Mouse (Mus musculus) cerebellum, adult 8-10 months (tissue): ENCODE data around the gene Cntn4.

Experiments used
- DNase-seq: peaks from one replicate; pipeline ENCODE4 v3.0.0; 2022

The Cntn4 gene

GRCm38 (mm10) chr6:106675581-106675980 is 998.1 kb downstream of the Cntn4 start:
- DNase-seq = no peak

GRCm38 (mm10) chr6:106701931-106702330 is 1024.5 kb downstream of the Cntn4 start:
- DNase-seq = no peak

- no peak for DNase-seq
Measured at GRCm38 (mm10) chr6:106705506-106706035, 1028.1 kb downstream of the Cntn4 start.

DNA sequence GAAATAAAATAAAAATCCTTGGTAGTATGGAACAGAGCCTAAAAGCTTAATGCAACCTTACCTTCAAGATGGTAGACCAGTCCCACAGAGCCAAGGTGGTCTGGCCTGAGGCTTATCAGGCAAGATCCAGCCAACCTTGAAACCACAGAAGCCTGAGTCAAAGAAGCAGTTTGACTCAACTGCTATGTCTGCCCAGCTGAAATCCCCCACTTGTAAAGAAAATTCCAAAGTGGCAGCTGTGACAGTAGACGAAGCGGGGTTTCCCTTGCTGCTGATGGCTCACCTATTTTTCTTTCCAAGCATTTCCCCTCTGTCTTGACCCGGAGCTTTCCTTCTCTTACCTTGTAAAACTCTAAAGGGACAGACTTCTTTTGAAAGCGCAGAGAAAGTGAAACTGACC is 1048.2 kb downstream of the Cntn4 start:
- no peak for DNase-seq

- no peak for DNase-seq
Measured at GRCm38 (mm10) chr6:106726078-106726477, 1048.6 kb downstream of the Cntn4 start.

DNA sequence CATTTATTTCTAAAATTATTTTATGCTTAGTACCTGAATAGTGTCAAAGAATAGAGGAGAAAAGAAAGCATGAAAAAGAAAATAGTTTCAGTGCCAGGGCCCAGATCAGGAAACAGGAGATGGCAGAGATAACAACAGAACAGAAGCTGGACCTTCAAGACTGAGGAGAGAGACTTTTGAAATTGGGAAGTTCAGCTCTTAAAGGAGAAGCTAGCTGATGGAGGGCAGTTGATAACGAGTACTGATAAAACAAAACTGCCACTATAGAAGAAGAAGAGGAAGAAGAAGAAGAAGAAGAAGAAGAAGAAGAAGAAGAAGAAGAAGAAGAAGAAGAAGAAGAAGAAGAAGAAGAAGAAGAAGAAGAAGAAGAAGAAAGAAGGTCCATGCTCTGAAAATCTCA is 1050.2 kb downstream of the Cntn4 start:
- no peak for DNase-seq

- no peak for DNase-seq
Measured at GRCm38 (mm10) chr6:106729682-106730314, 1052.3 kb downstream of the Cntn4 start.

DNA sequence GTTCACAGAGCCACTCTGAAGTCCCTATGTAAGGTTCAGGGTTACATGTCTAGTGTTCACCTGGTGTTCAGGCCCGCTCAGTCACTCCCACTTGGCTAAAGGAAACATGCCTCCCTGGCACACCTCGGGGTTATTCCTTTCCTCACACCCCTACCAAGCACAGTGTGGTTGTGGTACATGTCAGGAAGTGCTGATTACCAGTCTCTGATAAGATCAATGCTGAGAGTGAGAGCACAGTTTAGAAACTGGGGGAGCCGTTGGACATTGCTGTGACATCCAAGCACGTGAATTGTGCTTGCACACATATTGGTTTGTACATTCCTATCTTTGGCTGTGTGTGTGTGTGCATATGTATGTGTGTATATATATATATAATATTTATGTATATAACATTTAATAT is 1055.1 kb downstream of the Cntn4 start:
- no peak for DNase-seq

GRCm38 (mm10) chr6:106738229-106738628 is 1060.8 kb downstream of the Cntn4 start:
- DNase-seq = no peak

- no peak for DNase-seq
Measured at GRCm38 (mm10) chr6:106740244-106740825, 1062.9 kb downstream of the Cntn4 start.

DNA sequence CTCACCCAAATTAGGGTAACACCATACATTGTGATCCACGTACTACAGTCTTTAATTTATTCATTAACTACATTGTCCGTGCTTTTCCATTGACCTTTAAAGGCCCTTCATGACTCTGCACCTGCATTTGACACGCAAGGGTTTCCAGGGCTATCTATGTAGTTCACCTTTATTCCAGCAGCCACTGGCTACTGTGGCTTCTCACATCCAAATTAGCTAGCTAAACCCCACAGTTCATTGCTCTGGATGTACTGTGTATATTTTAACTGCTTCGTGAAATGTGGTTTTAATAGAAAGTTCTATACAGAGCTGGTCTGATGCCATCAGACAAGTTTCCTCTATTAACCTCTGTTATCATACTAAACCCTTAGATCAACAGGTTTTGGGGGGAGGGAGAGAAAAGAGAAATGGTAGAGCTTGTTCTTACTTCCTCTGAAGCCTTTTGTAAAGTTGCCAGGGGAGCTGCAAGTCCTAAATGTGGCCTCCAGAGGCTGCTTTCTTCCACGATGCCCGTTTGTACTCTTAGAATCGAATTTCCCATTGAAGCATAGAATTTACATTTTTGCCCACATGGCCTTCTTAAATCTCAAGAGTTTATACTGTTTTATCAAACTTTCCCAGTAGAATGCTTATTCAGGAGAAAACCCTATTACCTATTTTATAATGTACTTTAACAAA is 1066.2 kb downstream of the Cntn4 start:
- DNase-seq = no peak

DNA sequence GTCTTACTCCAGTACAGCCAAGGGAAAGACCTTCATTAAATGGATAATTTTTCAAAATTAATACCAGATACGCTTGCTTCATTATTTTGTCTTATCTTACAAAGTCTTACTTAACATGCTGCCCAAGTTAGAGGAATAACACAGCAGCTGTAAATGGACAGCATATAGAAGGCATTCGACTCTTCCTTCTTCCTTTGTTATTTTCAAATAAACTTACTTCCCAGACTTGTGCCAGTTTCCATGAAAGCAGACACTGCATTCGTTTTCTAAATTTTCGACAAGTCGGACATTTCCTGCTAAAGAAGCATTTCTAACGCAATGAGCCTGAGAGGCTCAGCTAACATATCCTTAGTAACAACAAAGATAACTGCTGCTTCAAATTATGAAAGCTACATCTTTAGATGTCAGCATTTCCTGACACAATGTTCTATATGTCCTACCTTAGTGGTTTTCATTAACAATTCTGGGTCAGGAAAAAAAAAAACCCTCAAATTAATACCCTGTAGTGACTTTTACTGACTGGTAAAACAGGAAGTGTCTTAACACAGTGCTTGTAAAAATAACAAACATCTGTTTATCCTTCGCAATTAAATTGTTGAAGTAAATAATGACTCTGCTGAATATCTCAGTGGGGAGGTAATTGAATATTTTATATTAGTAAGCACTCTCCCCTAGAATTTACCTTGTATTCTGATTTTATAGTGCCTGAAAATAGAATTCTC is 1068.4 kb downstream of the Cntn4 start:
- no peak for DNase-seq

GRCm38 (mm10) chr6:106747251-106747650 is 1069.8 kb downstream of the Cntn4 start:
- no peak for DNase-seq

DNA sequence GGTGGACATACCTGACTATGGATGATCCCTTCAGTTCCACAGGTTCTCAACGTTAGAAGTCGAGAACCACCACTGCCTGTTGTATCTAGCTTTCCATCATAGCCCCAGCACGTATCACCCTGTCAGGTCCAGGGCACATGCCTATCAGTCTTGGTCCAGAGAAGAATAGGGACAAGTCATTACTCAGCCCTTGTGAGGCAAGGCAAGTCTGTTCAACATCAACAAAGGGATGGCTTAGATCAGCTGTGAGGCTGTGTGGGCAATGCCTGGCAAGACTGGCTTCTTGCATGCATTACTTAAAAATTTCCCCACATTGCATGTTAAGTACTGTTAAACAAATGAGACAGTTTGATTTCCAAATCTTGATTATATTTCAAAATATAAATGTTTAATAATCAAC is 1070.3 kb downstream of the Cntn4 start:
- DNase-seq = no peak
